Mouse (Mus musculus) cerebellum, adult 2 months (tissue): Measurements from ENCODE around the gene Cxadr. TPM values are rescaled to one million over a fixed set of nuclear protein-coding genes. Genes with fewer than 3 reads are reported as not detected.

Source experiments
- DNase-seq, 2 experiments: peaks; one replicate each; pipeline ENCODE4 v3.0.0; 2021
- H3K27ac ChIP-seq: fragments of 200-500 bp; 2 replicates; pipeline ENCODE4 v1.5.1; 2012; ENCODE audit warnings: low read length, control low read depth, inconsistent platforms; ENCODE audit not compliant: insufficient read depth
- H3K27me3 ChIP-seq: fragments of 200-500 bp; 2 replicates; pipeline ENCODE4 v1.6.1; 2012; ENCODE audit warnings: inconsistent platforms, mild to moderate bottlenecking, low read length, moderate library complexity; ENCODE audit not compliant: control insufficient read depth, insufficient read depth
- H3K4me1 ChIP-seq: fragments of 200-500 bp; 2 replicates; pipeline ENCODE4 v1.6.1; 2011; ENCODE audit warnings: low read length; ENCODE audit not compliant: control insufficient read depth, insufficient read depth
- H3K4me3 ChIP-seq: fragments of 200-500 bp; replicated peaks from 2 replicates; pipeline ENCODE3; 2011; ENCODE audit warnings: mild to moderate bottlenecking, low read depth, low read length, control low read depth; ENCODE audit not compliant: insufficient read depth
- CTCF ChIP-seq: fragments of 200-500 bp; IDR thresholded peaks from 2 replicates; pipeline ENCODE4 v1.5.1; 2011; ENCODE audit warnings: low read depth, mild to moderate bottlenecking, control low read depth, low read length, moderate library complexity, borderline replicate concordance; ENCODE audit not compliant: insufficient read depth
- POLR2A ChIP-seq: fragments of 200-500 bp; IDR thresholded peaks from 2 replicates; pipeline ENCODE4 v1.6.1; 2011; ENCODE audit warnings: low read length, control low read depth, borderline replicate concordance; ENCODE audit not compliant: insufficient read depth
- WGBS: fragments of 180-500 bp; shearing (Covaris S2); methylation state at CpG from one replicate; pipeline ENCODE4 v1.1.7; 2018; 5-methylcytosine and 5-hydroxymethylcytosine counted together
- polyA plus RNA-seq: library from polyadenylated mRNA; depleted of rRNA; stranded (reverse); fragments of >200 nt; gene quantifications from 2 replicates; pipeline ENCODE4 v1.2.3, GENCODE M21; 2012; rRNA removed

Gene Cxadr
- polyA plus RNA-seq, 1 experiment: 9.7 TPM

DNA sequence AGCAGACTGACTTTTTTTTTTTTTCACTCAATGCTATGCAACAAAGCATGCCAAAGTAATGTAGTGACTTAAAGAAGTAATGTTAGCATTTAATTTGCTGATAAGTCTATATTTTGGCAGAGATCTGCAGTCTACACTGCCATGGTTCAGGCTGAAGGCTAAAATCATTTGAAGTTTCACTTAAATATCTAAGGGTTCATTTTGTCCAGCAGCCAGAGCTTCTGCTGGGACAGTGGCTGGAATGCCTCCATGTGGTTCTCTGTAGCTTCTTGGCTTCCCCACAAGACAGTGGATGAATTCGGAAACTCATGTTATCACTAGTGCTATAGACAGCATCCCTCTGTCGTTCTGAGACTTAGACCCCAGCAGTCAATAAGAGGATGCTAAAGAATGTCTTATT lies 105.4 kb downstream of the Cxadr start:
- Histone ChIP-seq H3K27ac (no peak overlapping the region), H3K4me3 (no peak overlapping the region), H3K4me1 (no peaks in the 10 kb centered on the region), H3K27me3 (no peaks in the 10 kb centered on the region)
- no peak for DNase-seq
- TF ChIP-seq POLR2A (no peak), CTCF (no peak)
- WGBS: 18% methylated on average over 2 of the region's 2 CpGs

DNA sequence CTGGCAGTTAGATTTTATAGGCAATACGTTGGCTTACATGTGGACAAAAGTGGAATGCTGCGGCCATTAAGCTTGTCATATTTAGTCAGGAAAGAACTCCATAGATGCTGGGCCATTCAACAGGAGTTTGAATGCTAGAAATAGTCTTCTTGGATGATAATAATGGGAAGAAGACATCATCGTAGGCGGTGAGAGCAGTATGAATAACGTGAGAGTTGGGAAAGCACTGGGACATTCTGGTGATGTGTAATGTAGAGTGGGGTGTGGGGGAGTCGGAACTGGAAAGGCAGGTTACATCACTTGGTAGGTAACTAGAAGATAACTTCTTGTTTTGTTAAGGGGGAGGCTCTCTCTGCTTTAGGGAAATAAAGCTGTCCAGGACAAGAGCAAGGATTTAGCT lies 106.6 kb downstream of the Cxadr start:
- no peaks in the 10 kb centered on the region for H3K4me1 ChIP-seq
- WGBS: 91% methylated on average over 6 of the region's 6 CpGs
- TF ChIP-seq POLR2A (no peak), CTCF (no peak)
- DNase-seq: no peak
- H3K4me3 ChIP-seq: no peak overlapping the region
- H3K27ac ChIP-seq: no peak overlapping the region
- H3K27me3 ChIP-seq: no peaks in the 10 kb centered on the region

Other genes starting within 250 kb of the Cxadr start
- gene Btg3, start 75.7 kb downstream of the Cxadr start, polyA plus RNA-seq: 4.2 and 5.0 TPM in 2 replicates